Mouse (Mus musculus): ENCODE measurements around the gene Itpka. TPM values are rescaled to one million over a fixed set of nuclear protein-coding genes. Genes with fewer than 3 reads are reported as not detected.

The Itpka gene
- polyA plus RNA-seq, 1 experiment from 2014 or later = 2.4 TPM

- peak; percentile 75 for ATAC-seq (ENCODE audit: borderline replicate concordance, extremely low read depth, low FRiP score, low TSS enrichment)
- whole genome bisulfite sequencing = under 1% methylated on average over 70 of the region's 89 CpGs
These were observed 57.2 kb downstream of the Itpka start for GRCm38 (mm10) chr2:119799181-119799960.

DNA sequence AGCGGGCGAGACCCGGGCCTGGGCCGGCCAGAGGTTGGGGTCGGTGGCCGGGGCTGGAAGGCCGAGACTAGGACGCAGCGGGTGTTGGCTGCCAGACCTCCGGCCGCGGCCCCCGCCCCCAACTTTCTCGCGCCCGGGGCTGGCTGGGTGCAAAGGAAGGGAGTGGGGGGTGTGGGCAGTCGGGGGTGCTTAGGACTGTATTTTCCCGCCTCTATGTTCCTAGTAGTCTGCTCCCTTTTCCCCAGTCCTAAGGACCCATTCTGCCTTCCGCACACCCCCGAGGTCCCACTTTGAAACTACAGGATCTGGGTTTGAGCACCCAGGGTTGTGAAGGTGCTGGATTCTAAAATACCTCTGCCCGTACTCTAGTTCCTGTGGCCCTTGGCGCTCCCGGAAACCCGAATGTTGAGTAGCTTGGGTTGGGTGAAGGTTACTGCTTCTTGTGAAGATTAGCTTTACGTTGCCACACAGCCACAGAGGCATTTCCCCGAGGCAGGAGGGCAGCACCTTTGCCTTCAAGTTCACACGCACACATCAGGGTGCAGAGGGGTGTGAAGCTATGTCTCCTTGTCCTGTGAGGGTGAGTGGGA, 57.9 kb downstream of the Itpka start:
- peak; percentile 44; the same call in 1 of the 2 replicates for ATAC-seq (ENCODE audit: borderline replicate concordance, extremely low read depth, low FRiP score, low TSS enrichment)
- peak overlapping the region; percentile 11; the same call in 1 of the 2 replicates for H3K27ac ChIP-seq
- H3K27me3 ChIP-seq = no peaks in the 10 kb centered on the region
- H3K36me3 ChIP-seq = peaks cover 7% of the 10 kb centered on the region; the same call in 1 of the 2 replicates
- H3K4me1 ChIP-seq = peaks cover 45% of the 10 kb centered on the region
- WGBS = 1% methylated on average over 20 of the region's 27 CpGs
- no peaks in the 10 kb centered on the region for H3K9me3 ChIP-seq
- peak overlapping the region; percentile 97 for H3K4me2 ChIP-seq
- H3K4me3 ChIP-seq = peak overlapping the region; percentile 60
- peak overlapping the region; percentile 62 for H3K9ac ChIP-seq

More at GRCm38 (mm10) chr2:119799181-119799960, 57.2 kb downstream of the Itpka start:
- Histone ChIP-seq H3K4me2 (peak overlapping the region; percentile 97), H3K4me1 (peaks cover 45% of the 10 kb centered on the region), H3K27ac (peak overlapping the region; percentile 11; the same call in 1 of the 2 replicates), H3K4me3 (peak overlapping the region; percentile 60), H3K9ac (peak overlapping the region; percentile 62), H3K9me3 (no peaks in the 10 kb centered on the region), H3K36me3 (peaks cover 5% of the 10 kb centered on the region; the same call in 1 of the 2 replicates), H3K27me3 (no peaks in the 10 kb centered on the region)

Other genes with a start within 250 kb of the Itpka start
- gene Exd1, start 194.7 kb upstream of the Itpka start, polyA plus RNA-seq (2015; fragmentation: Nextera tagmentation; extraction: Ambion mirVana) = 0.21 and 0.60 TPM in 2 replicates
- 61.1 and 62.2 TPM in 2 replicates for gene Chp1, start 194.6 kb upstream of the Itpka start, polyA plus RNA-seq (2015; fragmentation: Nextera tagmentation; extraction: Ambion mirVana)
- gene Nusap1, start 124.0 kb upstream of the Itpka start, polyA plus RNA-seq (2015; fragmentation: Nextera tagmentation; extraction: Ambion mirVana) = 81.9 and 85.9 TPM in 2 replicates
- gene Oip5, start 123.9 kb upstream of the Itpka start, polyA plus RNA-seq (2015; fragmentation: Nextera tagmentation; extraction: Ambion mirVana) = 27.9 and 29.5 TPM in 2 replicates
- gene Ndufaf1, start 79.5 kb upstream of the Itpka start, polyA plus RNA-seq (2015; fragmentation: Nextera tagmentation; extraction: Ambion mirVana) = 39.0 and 39.5 TPM in 2 replicates
- gene Rtf1, start 67.3 kb upstream of the Itpka start, polyA plus RNA-seq (2015; fragmentation: Nextera tagmentation; extraction: Ambion mirVana) = 31.0 and 33.9 TPM in 2 replicates
- 1.3 and 1.4 TPM in 2 replicates for gene Ltk, start 18.1 kb downstream of the Itpka start, polyA plus RNA-seq (2015; fragmentation: Nextera tagmentation; extraction: Ambion mirVana)
- 30.4 and 31.7 TPM in 2 replicates for gene Rpap1, start 45.2 kb downstream of the Itpka start, polyA plus RNA-seq (2015; fragmentation: Nextera tagmentation; extraction: Ambion mirVana)
- gene Tyro3, start 55.4 kb downstream of the Itpka start, polyA plus RNA-seq (2015; fragmentation: Nextera tagmentation; extraction: Ambion mirVana) = 21.4 and 21.6 TPM in 2 replicates
- 22.8 and 27.5 TPM in 2 replicates for gene Mga, start 154.9 kb downstream of the Itpka start, polyA plus RNA-seq (2015; fragmentation: Nextera tagmentation; extraction: Ambion mirVana)
- 2.6 and 3.0 TPM in 2 replicates for gene Mapkbp1, start 230.4 kb downstream of the Itpka start, polyA plus RNA-seq (2015; fragmentation: Nextera tagmentation; extraction: Ambion mirVana)